Mouse (Mus musculus) kidney, postnatal 4 days (tissue): ENCODE data around the gene Cmc2.
A peak's percentile ranks its signal among the peaks of the same experiment; 100 is the strongest.

ENCODE experiments used
- DNase-seq, 2 experiments: peaks; one replicate each; pipeline ENCODE4 v3.0.0; 2021; ENCODE audit warnings: mixed read lengths in 2 of 2

Gene Cmc2

DNA sequence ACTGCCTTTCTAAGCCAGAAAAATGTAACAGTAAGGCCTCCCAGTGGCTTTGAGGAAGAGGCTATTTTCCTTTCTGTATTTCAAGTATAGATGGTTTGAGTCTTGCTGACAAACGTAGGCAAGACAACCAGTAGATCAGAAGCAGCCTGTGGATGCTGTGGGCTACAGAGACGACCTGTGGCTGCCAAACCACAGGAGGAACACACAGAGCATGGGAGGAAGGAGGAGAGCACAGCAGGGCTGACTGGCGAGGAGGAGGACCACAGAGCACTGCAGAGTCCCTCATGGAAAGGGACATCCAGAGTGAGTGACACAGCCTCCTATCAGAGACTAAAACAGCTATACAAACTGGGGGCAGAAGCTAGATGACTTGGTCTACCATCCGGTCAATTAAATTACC, 16.0 kb downstream of the Cmc2 start:
- DNase-seq, result no peak

DNA sequence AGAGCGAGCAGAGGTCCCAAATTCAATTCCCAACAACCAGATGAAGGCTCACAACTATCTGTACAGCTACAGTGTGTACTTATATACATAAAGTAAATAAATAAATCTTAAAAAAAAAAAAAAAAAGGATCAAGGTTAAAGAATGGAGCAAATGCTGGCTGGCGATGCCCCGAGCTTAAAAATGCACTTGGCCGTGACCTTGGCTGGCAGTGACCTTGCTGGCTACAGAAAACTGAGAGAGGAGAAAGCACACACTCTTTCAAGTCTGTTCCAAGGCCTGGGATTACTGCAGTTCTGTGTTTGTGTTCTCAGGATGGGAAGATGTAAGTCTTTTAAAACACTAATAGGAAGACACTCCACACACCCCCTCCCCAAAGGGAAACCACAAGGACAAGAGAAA, 16.5 kb downstream of the Cmc2 start:
- DNase-seq, result no peak

DNA sequence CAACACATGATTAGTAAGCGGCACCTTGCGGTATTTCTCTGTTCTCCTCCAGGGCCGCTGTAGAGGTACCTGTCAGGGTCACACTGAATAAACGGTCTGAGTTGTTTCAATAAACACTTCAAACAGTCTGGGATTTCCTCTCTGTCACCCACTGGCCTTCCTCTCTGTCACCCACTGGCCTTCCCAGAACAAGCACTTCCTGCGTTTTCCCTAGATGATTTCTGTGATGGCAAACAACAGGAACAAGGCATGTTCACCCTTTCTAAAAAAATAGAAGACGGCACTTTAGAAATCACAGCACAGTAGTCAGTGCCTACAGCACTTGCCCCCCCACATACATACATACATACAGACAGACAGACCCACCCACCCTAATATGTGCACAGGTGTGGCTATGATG, 25.7 kb downstream of the Cmc2 start:
- DNase-seq, result no peak

DNA sequence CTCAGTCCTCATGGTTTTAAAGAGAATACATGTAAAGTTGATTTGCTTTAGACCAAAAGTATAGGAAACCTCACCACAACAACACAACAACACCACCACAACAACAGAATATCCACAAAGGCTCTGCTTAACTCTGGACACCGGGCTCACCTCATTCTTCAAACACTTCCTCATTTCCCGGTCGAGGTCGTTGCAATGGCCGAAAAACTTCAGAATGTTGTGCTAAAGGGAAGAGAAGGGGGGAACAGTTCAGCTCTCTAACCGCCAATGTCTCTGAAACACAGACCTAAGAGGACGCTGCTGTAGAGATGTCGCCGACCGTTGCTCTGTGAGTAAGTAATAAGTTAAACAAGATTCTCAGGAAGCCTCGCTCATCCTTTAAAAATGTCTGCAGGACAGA, 27.3 kb downstream of the Cmc2 start:
- DNase-seq, result no peak

DNA sequence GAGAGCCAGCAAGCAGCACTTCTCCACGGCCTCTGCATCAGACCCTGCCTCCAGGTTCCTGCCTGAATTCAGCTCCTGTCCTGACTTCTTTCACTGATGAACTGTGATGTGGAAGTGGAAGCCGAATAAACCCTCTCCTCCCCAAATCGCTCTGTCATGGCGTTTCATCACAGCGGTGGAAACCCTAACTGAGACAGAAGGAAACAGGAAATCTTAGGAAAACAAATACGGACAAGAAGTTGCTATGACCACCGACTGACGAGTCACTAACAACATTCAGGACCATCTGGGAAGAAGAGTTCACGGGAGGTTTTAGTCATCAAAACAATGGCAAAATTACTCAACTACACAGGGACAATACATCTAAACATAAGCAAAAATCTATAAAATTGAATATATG, 28.6 kb downstream of the Cmc2 start:
- DNase-seq, result no peak

DNA sequence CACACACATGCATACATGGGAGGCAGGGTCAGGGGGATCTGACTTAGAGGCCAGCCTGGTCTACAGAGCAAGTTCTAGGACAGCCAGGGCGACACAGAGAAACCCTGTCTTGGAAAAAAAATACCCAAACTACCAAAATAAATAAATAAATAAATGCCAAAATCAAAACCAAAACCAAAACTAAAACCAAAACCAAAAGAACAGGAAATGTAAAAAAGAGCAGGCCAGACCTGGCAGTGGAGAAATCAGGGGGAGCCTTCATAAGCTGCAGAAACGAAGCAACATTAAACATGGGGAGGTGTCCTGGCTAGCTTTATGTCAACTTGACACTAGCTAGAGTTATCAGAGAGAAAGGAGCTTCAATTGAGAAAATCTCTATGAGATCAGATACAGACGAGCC, 29.1 kb downstream of the Cmc2 start:
- DNase-seq, result no peak

DNA sequence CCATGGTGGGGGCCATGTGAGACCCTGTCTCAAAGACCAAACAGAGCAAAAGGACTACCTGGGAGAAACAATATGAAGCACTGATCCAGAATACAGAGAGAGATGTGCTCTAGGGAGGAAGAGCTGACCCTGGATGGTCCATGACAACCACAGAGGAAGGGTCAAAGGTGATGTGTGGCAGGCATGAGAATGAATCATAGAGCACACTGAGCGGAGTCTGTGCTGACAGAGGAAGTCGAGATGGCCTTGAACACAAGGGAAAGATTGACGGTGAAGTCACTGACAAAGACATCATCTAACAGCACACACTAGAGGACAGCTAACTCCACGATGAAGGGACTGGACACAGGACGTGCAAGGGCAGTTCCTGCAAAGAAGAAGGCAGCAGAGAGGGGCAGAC, 29.8 kb downstream of the Cmc2 start:
- no peak for DNase-seq

DNA sequence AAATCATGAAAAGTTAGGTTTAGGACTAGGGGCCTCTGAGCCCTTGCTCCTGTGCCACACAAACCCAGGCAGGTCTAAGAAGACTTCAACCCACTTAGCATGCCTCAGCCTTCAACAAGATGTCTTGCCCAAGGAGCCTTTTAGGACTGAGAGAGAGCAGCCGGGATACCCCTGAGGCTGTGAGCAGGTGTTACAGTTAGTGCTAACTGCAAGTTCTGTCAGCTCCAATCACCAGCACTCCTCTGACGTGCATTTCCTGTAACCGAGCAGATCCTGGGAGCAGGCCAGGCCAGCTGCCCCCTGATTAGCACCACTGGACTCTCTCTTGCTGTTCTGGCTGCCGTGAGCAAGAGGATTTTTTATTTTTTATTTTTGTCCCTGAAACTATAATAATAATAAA, 33.4 kb downstream of the Cmc2 start:
- peak in 1 of 2 experiments; percentile 18 for DNase-seq

DNA sequence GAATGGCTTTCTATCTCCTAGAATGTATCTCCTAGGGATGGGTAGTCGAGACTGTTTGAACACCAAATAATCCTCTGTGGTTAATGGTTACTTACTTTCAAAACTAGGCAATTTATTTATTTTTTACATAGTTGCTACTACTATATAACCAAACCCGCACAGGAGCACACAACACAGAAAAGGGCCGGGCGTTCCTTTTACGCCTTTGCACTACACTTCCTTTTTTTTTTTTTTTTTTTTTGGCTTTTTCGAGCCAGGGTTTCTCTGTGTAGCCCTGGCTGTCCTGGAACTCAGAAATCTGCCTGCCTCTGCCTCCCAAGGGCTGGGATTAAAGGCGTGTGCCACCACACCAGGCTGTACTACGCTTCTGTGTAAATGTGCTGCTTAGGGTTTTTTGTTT, 39.9 kb downstream of the Cmc2 start:
- DNase-seq, result no peak

- no peak for DNase-seq
Observed at GRCm38 (mm10) chr8:116875798-116876450, 45.3 kb downstream of the Cmc2 start.

GRCm38 (mm10) chr8:116873986-116874385, 47.3 kb downstream of the Cmc2 start:
- no peak for DNase-seq

DNA sequence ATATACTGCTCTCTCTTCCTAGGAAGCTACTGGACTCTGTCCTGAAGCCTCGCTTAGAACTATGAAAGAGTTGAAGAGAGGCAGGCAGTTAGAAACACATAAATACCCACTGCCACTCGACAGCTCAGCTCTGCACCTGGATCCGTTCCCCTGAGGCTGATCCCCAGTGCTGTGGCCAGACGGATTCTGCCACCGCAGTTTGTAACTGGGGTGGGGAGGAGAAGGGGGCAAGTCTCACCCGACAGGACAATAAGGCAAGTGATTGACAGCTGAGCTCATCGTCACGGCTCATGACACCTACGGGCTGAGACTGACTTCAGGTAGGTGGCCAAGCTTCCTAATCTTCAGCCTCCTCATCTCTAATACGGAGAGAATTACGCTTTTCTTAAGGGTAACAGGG, 47.7 kb downstream of the Cmc2 start:
- DNase-seq, result no peak

DNA sequence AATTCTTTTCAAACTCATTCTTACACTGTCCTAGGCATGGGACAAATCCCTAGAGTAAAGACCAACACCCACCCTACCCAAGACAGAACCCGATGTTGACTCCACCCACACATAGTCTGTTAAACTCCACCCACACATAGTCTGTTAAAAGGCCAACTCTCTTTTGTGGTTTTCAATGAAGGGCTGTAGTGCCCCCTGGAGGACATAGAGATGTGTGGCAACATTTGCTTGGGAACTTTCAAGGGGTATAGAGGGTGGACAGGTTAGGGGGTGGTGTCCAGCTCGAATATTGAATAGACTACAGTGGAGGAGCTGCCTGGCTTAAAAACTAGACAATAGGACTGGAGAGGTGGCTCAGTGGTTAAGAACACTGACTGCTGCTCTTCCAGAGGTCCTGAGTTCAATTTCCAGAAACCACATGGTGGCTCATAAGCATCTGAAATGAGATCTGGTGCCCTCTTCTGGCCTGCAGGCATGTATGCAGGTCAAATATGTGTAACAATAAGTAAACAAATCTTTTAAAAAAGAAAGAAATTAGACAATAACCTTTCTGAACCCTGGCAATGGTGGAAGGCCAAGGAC, 48.4 kb downstream of the Cmc2 start:
- peak; percentile 16 to 27 for DNase-seq

DNA sequence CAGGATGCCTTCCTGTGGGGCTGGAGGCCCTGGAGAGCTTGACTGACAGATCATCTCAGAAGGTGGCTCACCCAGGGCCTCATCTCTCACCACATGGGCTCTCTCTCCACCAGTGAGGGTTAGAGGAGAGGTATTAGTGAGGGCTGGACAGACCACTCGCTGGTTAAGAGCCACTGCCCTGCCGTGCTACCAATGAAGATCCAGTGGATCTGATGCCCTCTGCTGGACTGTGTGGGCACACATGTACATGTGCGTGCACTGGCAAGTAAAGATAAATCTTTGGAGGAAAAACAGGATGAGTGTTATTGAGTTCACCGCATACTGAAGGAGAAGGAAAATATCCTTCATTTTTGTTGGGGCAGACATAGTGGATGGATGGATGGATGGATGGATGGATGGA, 52.6 kb downstream of the Cmc2 start:
- DNase-seq, result peak; percentile 76 to 83

- DNase-seq, result peak; percentile 26 to 34
Observed at GRCm38 (mm10) chr8:116867321-116867720, 53.9 kb downstream of the Cmc2 start.

DNA sequence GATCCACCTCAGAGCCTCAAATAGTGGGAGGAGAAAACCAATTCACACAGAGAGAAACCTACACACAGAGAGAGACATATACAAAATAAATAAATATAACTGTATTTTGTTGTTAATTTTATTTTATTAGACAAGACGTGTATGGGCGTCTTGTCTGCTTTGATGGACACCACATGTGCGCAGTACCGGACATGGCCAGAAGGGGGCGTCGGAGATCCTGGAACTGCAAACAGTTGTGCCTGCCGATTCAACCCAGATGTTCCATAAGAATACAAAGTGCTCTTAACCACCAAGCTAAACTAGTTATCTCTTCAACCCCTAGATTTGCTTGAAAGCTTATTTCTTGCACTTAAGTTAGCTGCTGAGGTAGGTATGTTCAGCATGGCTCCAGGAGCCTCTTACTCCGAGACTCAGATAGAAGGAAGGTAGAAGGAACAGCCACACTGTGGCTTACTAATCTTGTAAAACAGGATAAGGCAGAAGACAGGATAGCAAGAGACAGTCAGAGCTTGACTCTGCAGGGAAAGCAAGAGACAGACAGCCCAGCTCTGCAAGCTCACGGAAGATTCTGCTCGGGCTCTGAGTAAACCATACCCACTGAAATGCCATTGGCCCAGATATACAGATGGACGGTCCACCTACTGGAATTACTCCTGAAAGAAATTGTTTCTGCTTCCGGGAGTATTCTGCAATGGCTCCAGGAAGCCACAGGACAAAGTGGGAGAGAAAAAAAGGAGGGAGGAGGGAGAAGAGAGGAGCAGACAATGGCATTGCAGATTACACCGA, 54.9 kb downstream of the Cmc2 start:
- peak; percentile 65 to 70 for DNase-seq

- no peak for DNase-seq
Observed at GRCm38 (mm10) chr8:116864514-116864913, 56.7 kb downstream of the Cmc2 start.

- DNase-seq, result no peak
Observed at GRCm38 (mm10) chr8:116864022-116864387, 57.2 kb downstream of the Cmc2 start.

DNA sequence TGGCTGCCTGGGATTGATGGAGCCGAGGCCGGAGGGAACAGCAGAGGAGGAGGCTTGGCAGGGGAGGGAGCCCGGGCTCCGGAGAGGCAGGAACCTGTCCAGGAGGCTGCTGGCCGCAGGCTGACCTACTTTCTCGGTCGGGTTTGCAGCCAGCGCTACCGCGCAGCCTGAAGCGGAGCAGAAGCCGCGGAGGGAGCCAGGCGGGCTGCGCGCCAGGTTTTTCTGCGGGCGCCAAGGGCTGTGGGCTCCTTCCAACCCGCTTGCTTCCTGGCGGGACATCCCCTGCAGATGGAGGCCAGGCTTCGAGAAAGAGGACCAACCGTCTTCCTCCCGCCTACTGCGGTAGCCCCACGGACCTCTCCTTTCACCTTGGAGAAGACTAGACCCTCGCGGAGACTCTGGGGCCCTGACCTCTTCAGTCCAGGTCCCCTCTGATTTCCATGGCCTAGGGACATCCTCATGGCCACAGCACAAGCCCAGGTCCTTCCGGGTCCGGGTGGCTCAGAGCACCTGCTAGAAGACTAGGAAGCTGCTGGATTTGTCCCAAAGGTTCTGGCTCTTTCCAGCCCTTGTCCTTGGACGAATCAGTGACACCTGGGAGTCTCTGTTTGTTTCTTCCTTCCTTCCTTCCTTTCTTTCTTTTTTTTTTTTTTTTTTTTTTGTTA, 57.8 kb downstream of the Cmc2 start:
- peak; percentile 76 to 81 for DNase-seq

- DNase-seq, result no peak
Observed at GRCm38 (mm10) chr8:116862191-116862590, 59.1 kb downstream of the Cmc2 start.

DNA sequence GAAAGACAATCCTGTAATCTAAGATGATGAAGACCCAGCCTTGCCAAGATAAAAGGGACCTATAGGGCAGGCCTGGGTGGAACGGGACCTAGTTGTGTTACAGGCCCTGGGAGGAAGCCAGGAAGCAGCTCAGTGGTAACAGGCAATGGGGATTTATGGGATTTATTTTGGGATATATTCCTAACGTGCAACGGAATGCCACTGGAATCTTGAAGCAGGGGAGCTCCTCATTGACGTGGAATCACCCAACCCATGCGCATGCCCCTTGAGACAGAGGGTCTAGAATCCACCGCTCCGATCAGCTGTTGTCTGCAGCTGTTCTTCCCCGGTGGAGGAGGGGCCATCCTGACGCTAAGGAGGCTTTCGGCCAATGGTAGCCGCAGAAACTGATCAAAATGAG, 69.2 kb downstream of the Cmc2 start:
- DNase-seq, result no peak

DNA sequence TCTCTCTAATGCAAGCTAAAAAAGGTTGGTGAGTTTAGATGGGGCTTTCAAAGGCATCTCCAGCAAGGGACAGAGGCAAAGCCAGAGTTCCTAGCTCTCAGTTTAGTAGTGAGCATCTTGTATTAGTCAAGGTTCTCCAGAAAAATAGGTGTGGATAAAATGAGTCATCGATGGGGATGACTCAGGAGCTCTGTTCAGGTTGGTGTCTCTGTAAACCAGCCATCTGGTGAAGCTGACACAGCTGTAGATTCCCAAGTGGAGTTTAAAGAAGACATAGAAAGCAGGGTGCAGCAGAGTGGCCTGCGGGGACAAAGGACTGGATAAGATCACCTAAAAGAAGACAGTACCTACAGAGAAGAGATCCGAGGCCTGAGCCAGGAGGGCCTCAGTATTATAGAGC, 73.2 kb downstream of the Cmc2 start:
- DNase-seq, result no peak

DNA sequence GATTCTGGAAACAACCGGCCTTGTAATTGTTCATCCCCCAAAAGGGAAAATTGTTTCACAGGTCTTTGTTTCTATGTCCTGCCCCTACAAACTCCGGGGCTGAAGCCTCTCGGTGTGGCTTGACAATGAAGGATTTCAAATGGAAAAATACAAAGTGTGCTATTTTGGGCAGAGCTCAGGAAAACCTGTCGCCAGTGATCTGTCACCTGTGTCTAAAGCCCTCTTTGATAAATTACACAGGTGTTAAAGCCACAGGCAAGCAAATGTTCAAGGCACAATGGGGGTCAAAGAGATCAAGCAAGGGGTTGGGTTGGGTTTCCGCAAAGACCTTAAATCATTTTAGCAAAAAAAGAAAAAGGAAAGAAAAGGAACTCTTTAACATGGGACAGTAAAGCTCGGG, 78.6 kb downstream of the Cmc2 start:
- no peak for DNase-seq
